Mouse (Mus musculus) forebrain, embryonic 10.5 days (tissue): Measurements from ENCODE around the gene Col7a1. TPM values are rescaled to one million over a fixed set of nuclear protein-coding genes. Genes with fewer than 3 reads are reported as not detected.

Experiments used
- DNase-seq: peaks from one replicate; pipeline ENCODE4 v3.0.0-alpha.2; 2017; ENCODE audit warnings: low spot score; ENCODE audit errors: extremely low spot score
- H3K27ac ChIP-seq: fragments of 300-500 bp; sonication (generic); 2 replicates; pipeline ENCODE4 v1.5.1; 2016; ENCODE audit warnings: mild to moderate bottlenecking
- H3K27me3 ChIP-seq: fragments of 300-500 bp; sonication (generic); 2 replicates; pipeline ENCODE4 v1.6.1; 2016; ENCODE audit warnings: mild to moderate bottlenecking; ENCODE audit not compliant: poor library complexity, severe bottlenecking
- H3K36me3 ChIP-seq: fragments of 300-500 bp; sonication (generic); replicated peaks from 2 replicates; pipeline ENCODE4 v1.6.1; 2016; ENCODE audit warnings: mild to moderate bottlenecking, moderate library complexity
- H3K4me1 ChIP-seq: fragments of 300-500 bp; sonication (generic); 2 replicates; pipeline ENCODE4 v1.6.1; 2016
- H3K4me3 ChIP-seq: fragments of 300-500 bp; sonication (generic); 2 replicates; pipeline ENCODE4 v1.5.1; 2016; ENCODE audit warnings: mild to moderate bottlenecking, moderate library complexity
- H3K9me3 ChIP-seq: fragments of 300-500 bp; sonication (generic); 2 replicates; pipeline ENCODE4 v1.6.1; 2016; ENCODE audit warnings: mild to moderate bottlenecking, moderate library complexity
- WGBS: fragments of 180-500 bp; shearing (Covaris S2); methylation state at CpG from one replicate; pipeline ENCODE4 v1.1.7; 2016; 5-methylcytosine and 5-hydroxymethylcytosine counted together
- polyA plus RNA-seq: library from polyadenylated mRNA; unstranded; fragments of >200 nt; fragmentation: Nextera tagmentation; extraction: Ambion mirVana; gene quantifications from 2 replicates; pipeline ENCODE4 v1.2.1, GENCODE M21; 2016

The Col7a1 gene
- polyA plus RNA-seq, 1 experiment from 2014 or later, result 2.3 TPM

DNA sequence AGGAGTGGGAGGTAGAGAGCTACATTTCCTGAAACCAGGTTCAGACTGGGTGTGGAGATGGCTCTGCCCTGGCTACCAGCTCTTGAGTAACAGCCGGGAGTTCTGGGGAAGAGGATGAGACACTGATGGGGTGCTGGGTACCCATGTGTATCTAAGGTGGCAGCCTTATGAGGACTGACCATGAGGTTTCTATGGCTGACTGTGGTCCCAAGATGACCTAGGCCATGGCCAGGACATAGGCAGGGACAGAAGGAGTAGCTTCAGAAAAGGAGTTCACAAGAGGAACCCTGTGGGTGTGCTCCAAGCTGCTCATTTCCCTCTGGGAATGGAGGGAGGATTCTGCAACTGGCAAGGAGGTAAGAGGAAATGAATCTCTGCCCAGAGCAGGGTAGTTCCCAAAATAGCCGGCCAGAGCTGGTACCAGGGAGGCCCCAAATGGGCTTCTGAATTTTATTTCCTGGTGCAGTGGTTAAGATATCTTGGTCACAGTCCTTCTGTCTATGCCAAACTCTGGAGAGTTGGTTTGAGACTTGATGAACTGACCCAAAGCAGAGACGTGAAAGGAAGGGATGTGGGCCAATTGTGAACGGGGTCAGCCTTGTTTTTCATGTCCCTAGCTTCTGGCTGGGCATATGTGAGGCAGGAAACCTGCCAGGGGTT is 36.5 kb downstream of the Col7a1 start:
- Histone ChIP-seq H3K36me3 (no peaks in the 10 kb centered on the region), H3K27ac (0 out of 2 replicates have a peak overlapping the region, but pooled peaks have one; percentile 49), H3K4me1 (peaks cover 44% of the 10 kb centered on the region), H3K27me3 (no peaks in the 10 kb centered on the region), H3K4me3 (no peak overlapping the region), H3K9me3 (no peaks in the 10 kb centered on the region)
- no peak for DNase-seq
- WGBS, result 83% methylated on average over 4 of the region's 4 CpGs

DNA sequence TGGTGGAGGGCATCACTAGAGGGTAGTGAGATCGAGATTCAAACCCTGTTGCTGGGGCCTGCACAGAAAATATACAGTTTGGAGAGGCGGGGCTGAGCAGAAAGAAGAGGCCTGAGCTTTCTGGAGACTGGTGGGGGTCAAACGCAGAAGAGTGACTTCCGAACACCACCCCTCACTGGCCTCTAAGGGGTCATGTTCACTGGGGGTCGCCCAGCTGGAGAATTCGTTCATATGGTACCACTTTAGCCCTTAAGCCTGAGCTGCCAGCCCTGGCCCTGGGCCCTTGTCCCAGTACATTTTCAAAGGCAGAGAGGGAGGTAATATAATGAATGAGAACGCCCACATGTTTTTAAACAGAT is 37.1 kb downstream of the Col7a1 start:
- Histone ChIP-seq H3K27ac (0 out of 2 replicates have a peak overlapping the region, but pooled peaks have one; percentile 49), H3K4me1 (peaks cover 49% of the 10 kb centered on the region), H3K36me3 (no peaks in the 10 kb centered on the region), H3K27me3 (no peaks in the 10 kb centered on the region), H3K9me3 (no peaks in the 10 kb centered on the region), H3K4me3 (no peak overlapping the region)
- WGBS, result 63% methylated on average over 7 of the region's 7 CpGs
- no peak for DNase-seq

DNA sequence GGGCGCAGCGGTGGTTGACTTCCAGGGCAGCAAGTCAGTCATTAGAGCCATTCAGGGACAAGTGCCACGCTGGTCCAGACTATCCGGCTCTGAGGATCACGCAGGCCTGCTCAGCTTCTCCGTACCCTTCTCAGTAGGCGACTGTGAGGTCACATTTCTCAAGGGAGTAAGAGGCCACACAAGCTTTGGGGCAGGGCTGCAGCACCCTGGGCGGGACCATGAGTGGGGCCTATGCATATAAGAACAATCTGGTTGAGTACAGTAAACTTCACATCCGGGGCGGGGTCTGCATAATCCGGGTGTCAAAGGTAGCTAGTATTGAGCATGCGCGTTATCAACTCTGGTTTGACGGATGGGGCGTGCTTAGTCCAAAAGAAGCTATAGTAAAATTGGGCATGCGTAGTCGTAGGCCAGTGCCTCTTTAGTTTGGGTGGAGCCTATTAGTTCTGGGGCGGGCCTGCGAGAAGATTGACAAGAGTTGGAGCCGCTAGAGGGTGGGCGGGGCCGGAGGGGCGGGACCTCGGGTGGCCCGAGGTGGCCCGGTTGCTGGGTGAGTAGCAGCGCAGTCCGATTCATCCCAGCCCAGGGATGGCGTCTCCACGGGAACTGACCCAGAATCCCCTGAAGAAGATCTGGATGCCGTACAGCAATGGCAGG is 38.2 kb downstream of the Col7a1 start, which contains the start of gene Pfkfb4:
Gene Pfkfb4 (plus strand): TSS at position 351 of the 657 bp plus-strand sequence.
- 2% methylated on average over 31 of the region's 31 CpGs for WGBS
- peak; percentile 94 for DNase-seq
- H3K4me1 ChIP-seq, result peaks cover 57% of the 10 kb centered on the region

DNA sequence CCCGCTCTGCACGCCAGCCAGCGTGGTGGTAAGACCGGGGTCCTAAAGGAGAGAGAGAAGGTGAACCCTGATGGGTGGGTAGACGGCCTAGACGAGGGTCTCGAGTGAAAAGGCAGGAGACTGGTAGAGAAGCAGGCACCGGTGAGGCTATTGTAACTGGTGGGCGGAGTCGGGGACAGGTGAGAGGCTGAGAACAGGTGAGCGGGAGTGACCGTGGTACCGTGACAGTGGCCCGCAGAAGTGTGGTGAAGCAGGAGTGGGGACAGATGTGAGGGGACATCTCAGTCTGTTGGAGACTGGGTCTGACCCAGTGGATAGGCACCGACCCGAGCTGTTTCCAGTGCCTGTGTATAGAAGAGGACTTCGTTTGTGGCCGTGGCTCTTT is 38.7 kb downstream of the Col7a1 start:
- Histone ChIP-seq H3K9me3 (no peaks in the 10 kb centered on the region), H3K27ac (peak overlapping the region; percentile 90), H3K4me3 (peak overlapping the region; percentile 67), H3K4me1 (peaks cover 57% of the 10 kb centered on the region), H3K27me3 (no peaks in the 10 kb centered on the region), H3K36me3 (no peaks in the 10 kb centered on the region)
- DNase-seq, result no peak
- whole genome bisulfite sequencing, result 12% methylated on average over 18 of the region's 18 CpGs

More for the DNA sequence above, 38.2 kb downstream of the Col7a1 start, which contains the start of gene Pfkfb4:
- Histone ChIP-seq H3K36me3 (no peaks in the 10 kb centered on the region), H3K4me3 (peak within 1 kb of the TSS; percentile 67), H3K9me3 (no peaks in the 10 kb centered on the region), H3K27ac (peak within 1 kb of the TSS; percentile 90), H3K27me3 (no peaks in the 10 kb centered on the region)

DNA sequence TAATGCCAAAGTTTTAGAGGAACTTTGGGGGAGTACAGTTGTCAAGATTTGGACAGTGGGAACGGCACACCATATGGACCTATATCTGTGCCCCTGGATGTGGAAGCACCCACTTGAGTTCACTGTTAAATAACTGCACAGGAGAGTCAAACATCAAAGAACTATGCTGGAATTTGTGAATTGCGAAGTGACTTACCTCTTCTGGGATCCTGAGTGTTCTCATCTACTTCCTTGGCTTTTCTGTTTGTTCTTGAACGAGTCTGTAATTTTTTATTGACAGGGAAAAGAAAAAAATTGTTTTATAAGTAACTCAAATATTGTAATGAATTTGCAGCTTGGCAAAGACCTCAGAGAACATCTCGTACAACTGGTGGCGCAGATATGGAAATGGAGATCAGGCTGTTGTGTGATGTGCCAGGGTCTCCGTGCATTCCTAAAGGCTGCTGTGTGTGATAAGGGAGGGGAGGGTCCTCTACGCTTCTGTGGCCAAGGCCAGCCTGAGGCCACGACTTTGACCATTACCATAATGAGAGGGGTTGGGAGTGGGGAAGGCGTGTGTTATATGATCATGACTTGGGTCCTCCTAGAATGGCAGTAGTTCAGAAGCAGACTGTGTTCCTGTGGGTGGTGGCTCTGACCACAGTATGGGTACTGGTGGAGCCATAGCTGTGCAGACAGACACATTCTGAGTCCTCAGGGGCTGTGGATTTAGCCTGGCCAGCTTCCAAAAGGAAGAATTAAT is 39.4 kb downstream of the Col7a1 start:
- H3K27ac ChIP-seq, result no peak overlapping the region
- peak overlapping the region; percentile 67 for H3K4me3 ChIP-seq
- 87% methylated on average over 9 of the region's 9 CpGs for WGBS
- no peaks in the 10 kb centered on the region for H3K9me3 ChIP-seq
- peaks cover 54% of the 10 kb centered on the region for H3K4me1 ChIP-seq
- DNase-seq, result no peak
- no peaks in the 10 kb centered on the region for H3K27me3 ChIP-seq
- no peaks in the 10 kb centered on the region for H3K36me3 ChIP-seq

DNA sequence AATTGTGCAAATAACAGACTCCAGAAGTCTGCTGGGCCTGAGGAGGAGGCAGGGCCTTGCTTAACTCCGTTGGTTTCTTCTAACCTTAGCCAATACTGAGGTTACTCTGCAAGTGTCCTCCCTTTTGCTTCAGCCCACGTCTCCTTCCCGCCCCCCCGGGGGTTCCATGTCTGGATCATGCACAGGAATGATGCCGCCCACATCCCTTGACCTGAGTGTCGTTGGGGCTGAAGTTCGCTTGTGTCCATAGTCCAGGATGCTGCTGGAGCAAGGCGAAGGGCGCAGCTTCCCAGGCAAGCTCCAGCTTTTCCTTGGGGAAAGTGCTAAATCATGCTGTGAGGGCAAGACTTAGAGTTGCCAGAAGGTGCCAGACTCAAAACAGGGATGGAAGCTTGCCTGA is 43.0 kb downstream of the Col7a1 start:
- H3K27ac ChIP-seq, result no peak overlapping the region
- 85% methylated on average over 9 of the region's 9 CpGs for WGBS

DNA sequence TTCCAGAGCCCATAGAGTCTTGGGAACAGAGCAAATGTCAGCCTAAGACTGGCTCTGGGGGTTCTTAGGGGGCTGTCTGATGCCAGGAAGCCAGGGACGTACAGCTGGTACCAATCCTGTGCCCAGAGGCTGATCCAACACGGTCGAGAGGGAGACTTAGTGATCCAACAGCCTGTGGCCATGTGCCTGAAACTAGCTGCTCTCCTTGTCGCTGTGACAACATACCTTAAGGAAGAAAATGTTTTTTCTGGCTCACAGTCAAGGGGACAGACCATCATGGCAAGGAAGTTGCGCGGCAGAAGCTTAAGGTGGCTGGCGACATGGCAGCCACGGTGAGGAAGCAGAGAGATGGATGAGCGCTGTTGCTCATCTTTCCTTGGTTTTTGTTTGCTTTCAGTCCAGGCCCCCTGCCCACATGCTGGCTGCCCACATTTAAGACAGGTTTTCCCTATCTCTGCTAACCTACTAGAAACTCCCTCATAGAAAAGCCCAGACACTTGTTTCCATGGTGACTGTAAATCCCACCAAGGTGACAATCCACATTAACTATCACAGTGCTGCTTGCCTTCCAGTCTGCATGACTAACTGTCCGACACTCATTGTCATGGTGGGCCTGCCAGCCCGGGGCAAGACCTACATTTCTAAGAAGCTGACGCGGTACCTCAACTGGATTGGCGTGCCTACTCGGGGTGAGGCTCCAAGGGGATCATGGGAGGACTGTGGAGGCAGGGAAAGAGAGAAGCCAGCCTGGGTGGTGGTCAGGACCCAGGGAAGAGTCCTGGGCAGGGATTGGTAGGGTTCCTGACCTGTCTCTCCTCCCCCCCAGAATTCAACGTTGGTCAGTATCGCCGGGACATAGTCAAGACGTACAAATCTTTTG is 45.1 kb downstream of the Col7a1 start:
- no peak for DNase-seq
- H3K27ac ChIP-seq, result no peak overlapping the region
- H3K4me1 ChIP-seq, result peaks cover 20% of the 10 kb centered on the region
- H3K36me3 ChIP-seq, result no peaks in the 10 kb centered on the region
- H3K4me3 ChIP-seq, result no peak overlapping the region
- no peaks in the 10 kb centered on the region for H3K9me3 ChIP-seq
- 86% methylated on average over 19 of the region's 19 CpGs for WGBS
- H3K27me3 ChIP-seq, result no peaks in the 10 kb centered on the region

More for the DNA sequence above, 43.0 kb downstream of the Col7a1 start:
- H3K4me1 ChIP-seq, result peaks cover 29% of the 10 kb centered on the region
- no peak for DNase-seq
- no peak overlapping the region for H3K4me3 ChIP-seq
- no peaks in the 10 kb centered on the region for H3K27me3 ChIP-seq
- H3K36me3 ChIP-seq, result no peaks in the 10 kb centered on the region
- no peaks in the 10 kb centered on the region for H3K9me3 ChIP-seq

DNA sequence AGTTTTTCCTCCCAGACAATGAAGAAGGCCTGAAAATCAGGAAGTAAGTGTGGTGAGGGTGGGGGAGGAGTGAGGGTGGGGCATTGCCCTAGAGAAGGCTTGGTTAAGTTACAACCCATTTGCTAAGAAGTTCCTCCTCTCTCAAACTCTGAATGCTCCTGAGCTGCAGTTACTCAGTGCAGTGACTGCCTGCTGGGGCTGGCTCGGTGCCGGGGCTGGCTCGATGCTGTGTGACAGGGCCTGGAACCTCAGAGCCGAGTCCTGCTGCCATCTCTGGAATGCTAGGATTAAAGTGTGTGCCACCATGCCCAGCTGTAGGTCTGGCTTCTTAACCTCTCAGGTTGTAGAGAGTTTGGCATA is 45.8 kb downstream of the Col7a1 start:
- no peaks in the 10 kb centered on the region for H3K36me3 ChIP-seq
- H3K27ac ChIP-seq, result no peak overlapping the region
- no peak for DNase-seq
- WGBS, result 90% methylated on average over 4 of the region's 4 CpGs
- H3K4me1 ChIP-seq, result peaks cover 18% of the 10 kb centered on the region
- no peak overlapping the region for H3K4me3 ChIP-seq
- no peaks in the 10 kb centered on the region for H3K9me3 ChIP-seq
- no peaks in the 10 kb centered on the region for H3K27me3 ChIP-seq

DNA sequence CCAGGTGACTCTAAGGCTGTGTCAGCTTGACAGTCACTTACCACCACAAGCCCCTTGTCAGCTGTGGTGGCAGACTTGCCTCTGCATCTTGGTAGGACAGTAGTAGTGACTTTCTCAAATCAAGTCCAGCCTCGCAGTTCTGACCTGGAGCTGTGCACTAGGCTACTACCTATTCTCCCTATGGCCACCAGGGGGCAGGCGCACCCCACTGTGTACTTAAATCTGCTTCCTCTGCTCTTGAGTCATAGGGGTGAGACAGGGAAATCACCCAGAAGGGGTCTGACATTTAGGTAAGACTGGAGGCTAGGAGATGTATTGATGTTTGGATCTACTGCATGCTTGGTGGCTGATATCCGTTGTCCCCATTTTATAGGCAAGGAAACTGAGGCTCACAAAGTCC is 47.3 kb downstream of the Col7a1 start:
- 13% methylated on average over 3 of the region's 3 CpGs for WGBS
- H3K27ac ChIP-seq, result no peak overlapping the region
- no peaks in the 10 kb centered on the region for H3K36me3 ChIP-seq
- H3K9me3 ChIP-seq, result no peaks in the 10 kb centered on the region
- H3K27me3 ChIP-seq, result no peaks in the 10 kb centered on the region
- no peak overlapping the region for H3K4me3 ChIP-seq
- peak; percentile 65 for DNase-seq
- peaks cover 11% of the 10 kb centered on the region for H3K4me1 ChIP-seq

DNA sequence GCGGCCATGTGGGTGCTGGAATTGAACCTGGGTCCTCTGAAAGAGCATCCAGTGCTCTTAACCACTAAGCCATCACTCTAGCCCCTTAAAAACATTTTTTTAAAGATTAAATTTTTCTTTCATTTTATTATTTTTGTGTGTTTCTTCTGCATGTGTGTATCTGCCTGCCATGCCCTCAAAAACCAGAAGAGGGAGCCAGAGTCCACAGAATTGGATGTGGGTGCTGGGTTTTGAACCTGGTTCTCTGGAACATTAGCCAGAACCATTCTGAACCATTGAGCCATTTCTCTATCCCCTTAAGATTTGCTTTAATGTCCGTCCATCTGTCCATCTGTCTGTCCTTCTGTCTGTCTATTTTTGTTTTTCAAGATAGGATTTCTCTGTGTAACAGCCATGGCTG is 49.8 kb downstream of the Col7a1 start:
- H3K27me3 ChIP-seq, result no peaks in the 10 kb centered on the region
- peaks cover 15% of the 10 kb centered on the region for H3K4me1 ChIP-seq
- peaks cover 2% of the 10 kb centered on the region; the same call in 1 of the 2 replicates for H3K36me3 ChIP-seq
- H3K27ac ChIP-seq, result no peak overlapping the region
- WGBS, result 54% methylated on average over 2 of the region's 2 CpGs
- DNase-seq, result peak; percentile 55
- no peak overlapping the region for H3K4me3 ChIP-seq
- H3K9me3 ChIP-seq, result no peaks in the 10 kb centered on the region

DNA sequence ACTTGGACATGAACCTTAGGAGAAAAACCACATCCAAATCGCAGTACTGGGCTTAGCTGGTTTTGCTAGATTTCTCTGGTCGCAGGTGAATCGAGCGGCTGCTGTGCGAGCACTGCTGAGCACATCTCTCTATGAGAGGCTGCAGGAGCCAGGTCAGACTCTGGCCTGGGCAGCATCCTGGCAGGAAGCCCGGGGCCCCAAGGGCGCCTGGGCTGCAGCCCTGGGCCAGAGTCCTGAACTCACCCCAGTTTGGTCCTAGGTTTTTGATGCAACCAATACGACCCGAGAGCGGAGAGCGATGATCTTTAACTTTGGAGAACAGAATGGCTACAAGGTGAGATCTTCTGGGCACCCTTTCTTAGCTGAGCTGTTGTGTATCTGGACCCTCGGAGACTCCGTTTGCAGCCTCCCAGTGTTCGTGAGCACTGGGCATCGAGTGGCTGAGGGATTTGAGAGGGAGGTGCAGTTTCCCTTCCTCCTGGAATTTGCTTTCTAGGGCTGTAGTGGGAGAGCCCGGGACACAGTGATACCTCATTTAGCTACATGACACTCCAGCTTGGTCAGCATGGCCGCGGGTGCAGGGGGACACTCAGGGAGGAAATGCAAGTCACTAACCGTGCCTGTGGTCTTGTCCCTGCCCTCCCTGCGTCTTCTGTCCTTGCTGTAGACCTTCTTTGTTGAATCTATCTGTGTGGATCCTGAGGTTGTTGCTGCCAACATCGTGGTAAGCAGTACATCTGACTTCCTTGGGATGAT is 53.8 kb downstream of the Col7a1 start:
- no peak overlapping the region for H3K4me3 ChIP-seq
- H3K9me3 ChIP-seq, result no peaks in the 10 kb centered on the region
- H3K36me3 ChIP-seq, result peaks cover 2% of the 10 kb centered on the region; the same call in 1 of the 2 replicates
- DNase-seq, result no peak
- peaks cover 16% of the 10 kb centered on the region for H3K4me1 ChIP-seq
- H3K27me3 ChIP-seq, result no peaks in the 10 kb centered on the region
- WGBS, result 82% methylated on average over 21 of the region's 21 CpGs
- H3K27ac ChIP-seq, result peak overlapping the region; percentile 15; the same call in 1 of the 2 replicates

DNA sequence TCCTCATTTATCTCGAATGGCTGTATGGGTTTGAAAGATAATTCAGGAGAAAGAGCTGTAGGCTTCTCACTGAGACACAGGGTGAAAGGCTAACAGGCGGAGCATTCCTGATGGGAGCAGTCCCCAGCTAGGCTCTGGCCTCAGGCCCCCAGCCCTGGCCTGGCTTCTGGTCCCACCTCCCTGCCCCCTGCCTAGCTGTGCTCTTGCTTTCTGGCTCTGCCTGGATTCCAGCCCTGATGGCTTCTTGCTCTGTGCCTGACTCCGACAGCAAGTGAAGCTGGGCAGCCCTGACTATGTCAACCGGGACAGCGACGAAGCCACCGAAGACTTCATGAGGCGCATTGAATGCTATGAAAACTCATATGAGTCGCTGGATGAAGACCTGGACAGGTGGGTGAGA is 54.7 kb downstream of the Col7a1 start:
- Histone ChIP-seq H3K36me3 (peaks cover 2% of the 10 kb centered on the region; the same call in 1 of the 2 replicates), H3K4me3 (no peak overlapping the region), H3K27me3 (no peaks in the 10 kb centered on the region), H3K27ac (peak overlapping the region; percentile 58), H3K9me3 (no peaks in the 10 kb centered on the region), H3K4me1 (peaks cover 16% of the 10 kb centered on the region)
- 80% methylated on average over 9 of the region's 9 CpGs for WGBS
- no peak for DNase-seq
